24 mouse cellular contexts compared by ENCODE assay signal in the genomic region with DNA sequence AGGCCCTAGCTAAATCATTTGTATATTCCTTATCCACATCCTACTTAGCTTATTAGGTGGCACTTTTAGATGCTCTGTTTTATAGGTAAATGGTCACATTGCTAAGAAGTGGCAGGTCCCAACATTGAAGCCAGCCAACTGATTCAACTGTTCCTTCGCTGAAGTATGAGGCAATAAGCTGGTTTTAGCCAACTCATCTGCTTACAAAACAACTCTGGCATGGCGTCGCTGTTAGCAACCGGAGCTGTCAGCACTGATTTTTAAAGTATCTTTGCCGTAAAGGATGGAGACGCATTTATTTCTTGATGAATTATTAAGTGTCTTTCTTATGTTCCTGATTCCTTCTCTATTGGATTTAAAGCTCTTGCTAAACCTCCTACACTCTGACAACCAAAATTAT.
DNase-seq lines count a peak whose midpoint lies in the region; ATAC-seq and TF ChIP-seq lines count a peak whose summit lies in the region.
"Had no signal": no experiment of that assay in that cellular context is flagged by ENCODE, and none has a peak within 500 bp of the region (broad histone marks: within the 10 kb centered on the region; RNA-seq: fewer than 3 reads in every experiment).

No protein-coding gene starts in this region.

- WGBS in heart, embryonic 12.5 days: 73% methylated on average over 6 of the region's 6 CpGs

- no peaks in the 10 kb centered on the region for H3K27me3 ChIP-seq in heart, embryonic 12.5 days (replicated peaks)
- H3K27me3 ChIP-seq: embryonic facial prominence, embryonic 15.5 days; forebrain, embryonic 15.5 days; intestine, embryonic 15.5 days; neural tube, embryonic 15.5 days had no signal

- no peaks in the 10 kb centered on the region for H3K9me3 ChIP-seq in heart, embryonic 12.5 days (replicated peaks)
- H3K9me3 ChIP-seq: embryonic facial prominence, embryonic 15.5 days; forebrain, embryonic 15.5 days; intestine, embryonic 15.5 days; midbrain, embryonic 10.5 days; neural tube, embryonic 15.5 days had no signal

- no peaks in the 10 kb centered on the region for H3K36me3 ChIP-seq in heart, embryonic 12.5 days
- H3K36me3 ChIP-seq: embryonic facial prominence, embryonic 15.5 days; forebrain, embryonic 15.5 days; intestine, embryonic 15.5 days; midbrain, embryonic 10.5 days; neural tube, embryonic 15.5 days had no signal

- TF ChIP-seq CTCF in layer of hippocampus, adult 2 months (conservative IDR thresholded peaks at IDR 0.05): no peak

- H3K9ac ChIP-seq in heart, embryonic 12.5 days: no peak overlapping the region
- H3K9ac ChIP-seq: embryonic facial prominence, embryonic 15.5 days; forebrain, embryonic 15.5 days; intestine, embryonic 15.5 days; liver, embryonic 14.5 days; neural tube, embryonic 15.5 days had no signal

- H3K27ac ChIP-seq in heart, embryonic 12.5 days (ENCODE audit: poor library complexity, severe bottlenecking): no peak overlapping the region
- H3K27ac ChIP-seq in layer of hippocampus, adult 2 months: peak overlapping the region; percentile 39; the same call in 1 of the 2 replicates
- H3K27ac ChIP-seq: embryonic facial prominence, embryonic 15.5 days; forebrain, embryonic 15.5 days; intestine, embryonic 15.5 days; left cerebral cortex, adult 2 months; liver, embryonic 14.5 days; macrophage; midbrain, embryonic 10.5 days had no signal

- H3K4me2 ChIP-seq in heart, embryonic 12.5 days: no peak overlapping the region
- H3K4me2 ChIP-seq: embryonic facial prominence, embryonic 15.5 days; forebrain, embryonic 15.5 days; intestine, embryonic 15.5 days; neural tube, embryonic 15.5 days had no signal

- ATAC-seq in heart, embryonic 12.5 days (ENCODE audit: insufficient number of reproducible peaks, low FRiP score): no peak
- ATAC-seq: forebrain, embryonic 15.5 days; hindbrain, embryonic 16.5 days; intestine, embryonic 15.5 days had no signal

- peaks cover 20% of the 10 kb centered on the region for H3K4me1 ChIP-seq in heart, embryonic 12.5 days (replicated peaks)
- H3K4me1 ChIP-seq: embryonic facial prominence, embryonic 15.5 days; forebrain, embryonic 15.5 days; intestine, embryonic 15.5 days; midbrain, embryonic 10.5 days had no signal

- H3K4me3 ChIP-seq in heart, embryonic 12.5 days: no peak overlapping the region
- peak overlapping the region; percentile 6; the same call in 1 of the 2 replicates for H3K4me3 ChIP-seq in layer of hippocampus, adult 2 months
- H3K4me3 ChIP-seq: embryonic facial prominence, embryonic 15.5 days; forebrain, embryonic 15.5 days; intestine, embryonic 15.5 days; left cerebral cortex, adult 2 months; midbrain, embryonic 10.5 days; neural tube, embryonic 15.5 days had no signal

- DNase-seq in heart, adult 18-20 months: peak; percentile 27 to 41
- peak in 1 of 2 experiments; percentile 19 for DNase-seq in layer of hippocampus, adult 2 months (ENCODE audit: low spot score in 2 of 2)
- DNase-seq in layer of hippocampus, adult 9-10 months (ENCODE audit: low spot score): no peak
- peak; percentile 33 for DNase-seq in NIH3T3 (ENCODE audit: low read depth)
- DNase-seq in brain, adult 2 months (ENCODE audit: low read depth, low spot score): peak; percentile 22
- no peak for DNase-seq in cerebellum, adult 9-10 months
- no peak for DNase-seq in thymus, postnatal 25 days
- DNase-seq: cerebellum, adult 9-11 months; gastrocnemius, postnatal 14 days; kidney, adult 9 months; kidney, postnatal 14 days; right cerebral cortex, adult 18-20 months; right cerebral cortex, postnatal 4 days; thymus, postnatal 14 days had no signal

Comparison
In these comparisons a context has a peak if more than half of its experiments do, and no peak if none do; other contexts are left out.
1. DNase-seq: peak in heart, adult 18-20 months (2 of 2), NIH3T3 (single experiment) and brain, adult 2 months (single experiment); none in layer of hippocampus, adult 9-10 months (single experiment), cerebellum, adult 9-10 months (single experiment) and thymus, postnatal 25 days (single experiment).